Mouse (Mus musculus): ENCODE results near the gene Crim1. TPM values are rescaled to one million over a fixed set of nuclear protein-coding genes. Genes with fewer than 3 reads are reported as not detected.

The Crim1 gene
- polyA plus RNA-seq, 1 experiment: 31.0 TPM

DNA sequence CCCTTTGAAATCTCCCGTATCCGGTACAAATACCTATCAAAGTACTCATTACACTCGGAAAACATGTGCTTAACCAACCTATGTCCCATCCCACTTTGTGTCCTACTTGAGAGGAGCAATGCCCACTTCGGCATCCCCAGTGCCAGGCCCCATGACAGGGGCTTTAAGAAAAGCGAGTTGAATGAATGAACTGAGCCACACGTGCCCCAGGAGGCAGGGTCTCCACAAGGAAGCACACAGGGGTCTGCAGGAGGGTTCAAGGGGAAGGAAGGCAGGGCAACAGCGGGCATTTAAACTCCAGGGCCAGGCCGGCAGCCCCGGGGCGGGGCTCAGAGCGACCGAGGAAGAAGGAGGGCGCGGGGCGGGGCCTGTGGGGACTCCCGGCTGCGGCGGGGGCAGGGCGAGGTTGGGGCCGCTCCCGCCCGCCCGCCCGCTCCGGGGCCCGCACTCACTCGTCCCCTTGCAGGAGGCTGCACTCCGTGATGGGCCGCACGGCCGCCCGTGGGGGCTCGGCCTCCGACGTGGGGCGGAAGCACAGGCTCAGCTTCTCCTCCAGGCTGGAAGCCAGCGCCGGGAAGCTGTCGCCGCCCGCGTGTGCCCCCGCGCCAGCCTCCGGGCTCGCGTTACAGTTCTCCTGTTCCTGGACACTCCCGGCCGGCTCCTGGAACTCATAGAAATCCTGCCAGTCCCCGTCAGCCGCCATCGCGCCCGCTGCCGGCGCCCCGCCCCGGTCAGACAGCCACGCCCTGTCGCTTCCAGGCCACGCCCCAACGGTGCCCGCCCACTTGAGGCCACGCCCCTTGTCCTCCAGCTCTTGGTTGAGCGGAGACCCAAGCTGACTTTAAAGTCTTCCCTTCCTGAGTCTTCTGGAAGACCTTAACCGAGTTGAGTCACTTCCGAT lies 217.6 kb downstream of the Crim1 start, which contains the start of gene Fez2:
Gene Fez2 (minus strand): TSS at position 772 of the 901 bp plus-strand sequence.
- peak; percentile 87 for DNase-seq (ENCODE audit: low spot score)

DNA sequence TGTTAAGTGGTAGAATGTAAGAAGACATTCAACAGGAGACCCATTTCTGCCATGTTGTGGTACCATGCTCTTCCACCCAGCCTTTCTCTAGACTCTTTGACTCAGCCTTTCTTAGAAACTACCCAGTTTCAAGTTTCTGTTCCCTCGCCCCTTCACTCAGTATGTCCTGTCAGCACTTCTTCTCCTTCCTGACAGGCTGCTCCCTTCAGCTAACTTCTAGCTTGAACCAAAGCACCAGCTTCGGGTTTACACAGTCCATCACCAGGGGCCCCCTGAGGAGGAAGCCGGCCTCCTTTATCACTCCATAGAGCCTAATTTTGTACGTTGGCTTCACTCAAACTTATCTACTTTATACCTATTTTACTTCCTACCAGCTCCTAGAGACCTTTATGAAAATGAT lies 219.2 kb downstream of the Crim1 start:
- no peak for DNase-seq (ENCODE audit: low spot score)

DNA sequence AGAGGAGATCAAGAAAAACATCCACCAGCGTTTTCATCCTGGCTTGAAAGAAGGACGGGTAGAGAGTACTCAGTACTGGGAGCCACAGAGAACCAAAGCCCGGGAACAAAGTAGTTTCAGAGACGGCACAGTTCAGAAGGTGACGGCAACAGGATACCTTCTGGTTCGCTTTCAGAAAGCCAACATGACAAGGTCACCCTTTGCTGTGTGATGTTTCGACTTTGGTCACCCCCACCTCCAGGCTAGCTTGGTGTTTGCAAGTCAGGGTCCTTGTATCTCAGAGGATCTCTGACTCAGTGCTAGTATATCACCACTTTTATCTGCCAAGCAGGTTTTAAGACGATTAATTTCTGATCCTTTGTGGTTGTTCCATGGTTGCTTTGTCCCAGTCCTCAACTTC lies 225.0 kb downstream of the Crim1 start:
- no peak for DNase-seq (ENCODE audit: low spot score)

Other genes starting within 250 kb of the Crim1 start
- gene Fez2, start 217.9 kb downstream of the Crim1 start, polyA plus RNA-seq (2012; rRNA removed): 122 and 125 TPM in 2 replicates